Mouse (Mus musculus): ENCODE data around the gene Zswim7. TPM values are rescaled to one million over a fixed set of nuclear protein-coding genes. Genes with fewer than 3 reads are reported as not detected.

Zswim7 gene
- polyA plus RNA-seq, 1 experiment from 2014 or later: 21.4 TPM

- Histone ChIP-seq H3K9me3 (replicated peaks) (no peaks in the 10 kb centered on the region), H3K9ac (no peak overlapping the region), H3K36me3 (no peaks in the 10 kb centered on the region), H3K4me2 (peak overlapping the region; percentile 94), H3K4me3 (replicated peaks) (no peak overlapping the region), H3K4me1 (peaks cover 25% of the 10 kb centered on the region), H3K27me3 (peaks cover 48% of the 10 kb centered on the region), H3K27ac (no peak overlapping the region)
- no peak for ATAC-seq (replicated peaks; ENCODE audit: low FRiP score)
- 60% methylated on average over 11 of the region's 11 CpGs for WGBS
Measured at GRCm38 (mm10) chr11:62251047-62251446, 30.1 kb downstream of the Zswim7 start.

GRCm38 (mm10) chr11:62249266-62250037, 31.7 kb downstream of the Zswim7 start:
- Histone ChIP-seq H3K27ac (no peak overlapping the region), H3K9ac (peak overlapping the region; percentile 41), H3K4me2 (peak overlapping the region; percentile 94), H3K4me1 (peaks cover 25% of the 10 kb centered on the region), H3K27me3 (peaks cover 48% of the 10 kb centered on the region), H3K36me3 (no peaks in the 10 kb centered on the region), H3K4me3 (replicated peaks) (peak overlapping the region; percentile 61), H3K9me3 (replicated peaks) (0 out of 2 replicates have a peak, but pooled peaks cover 5% of the 10 kb centered on the region)
- peak; percentile 22 for ATAC-seq (replicated peaks; ENCODE audit: low FRiP score)
- 2% methylated on average over 35 of the region's 35 CpGs for WGBS

- ATAC-seq (replicated peaks; ENCODE audit: low FRiP score): peak; percentile 96
- Histone ChIP-seq H3K36me3 (no peaks in the 10 kb centered on the region), H3K4me3 (replicated peaks) (peak within 1 kb of the TSS; percentile 61), H3K4me2 (peak within 1 kb of the TSS; percentile 94), H3K27me3 (peaks cover 48% of the 10 kb centered on the region), H3K9ac (peak within 1 kb of the TSS; percentile 41), H3K9me3 (replicated peaks) (0 out of 2 replicates have a peak, but pooled peaks cover 5% of the 10 kb centered on the region), H3K4me1 (peaks cover 25% of the 10 kb centered on the region), H3K27ac (0 out of 2 replicates have a peak within 1 kb of the TSS, but pooled peaks have one; percentile 1)
- under 1% methylated on average over 68 of the region's 69 CpGs for WGBS
Measured at GRCm38 (mm10) chr11:62248401-62249244, 32.6 kb downstream of the Zswim7 start, which contains the start of gene Adora2b. TSS of gene Adora2b (plus strand) at chr11:62248984.

- Histone ChIP-seq H3K27ac (no peak overlapping the region), H3K9me3 (replicated peaks) (0 out of 2 replicates have a peak, but pooled peaks cover 5% of the 10 kb centered on the region), H3K4me1 (peaks cover 25% of the 10 kb centered on the region), H3K27me3 (peaks cover 47% of the 10 kb centered on the region), H3K9ac (peak overlapping the region; percentile 41), H3K36me3 (no peaks in the 10 kb centered on the region), H3K4me2 (peak overlapping the region; percentile 94), H3K4me3 (replicated peaks) (peak overlapping the region; percentile 61)
- no peak for ATAC-seq (replicated peaks; ENCODE audit: low FRiP score)
- WGBS: 35% methylated on average over 18 of the region's 18 CpGs
Measured at GRCm38 (mm10) chr11:62247759-62248400, 33.3 kb downstream of the Zswim7 start.

- 88% methylated on average over 4 of the region's 4 CpGs for WGBS
- Histone ChIP-seq H3K4me2 (no peak overlapping the region), H3K9me3 (replicated peaks) (0 out of 2 replicates have a peak, but pooled peaks cover 5% of the 10 kb centered on the region), H3K27ac (no peak overlapping the region), H3K27me3 (peaks cover 15% of the 10 kb centered on the region), H3K4me3 (replicated peaks) (no peak overlapping the region), H3K9ac (no peak overlapping the region), H3K4me1 (peaks cover 10% of the 10 kb centered on the region), H3K36me3 (no peaks in the 10 kb centered on the region)
- no peak for ATAC-seq (replicated peaks; ENCODE audit: low FRiP score)
Measured at GRCm38 (mm10) chr11:62244471-62244870, 36.7 kb downstream of the Zswim7 start.

- WGBS: 86% methylated on average over 8 of the region's 8 CpGs
- H3K36me3 ChIP-seq: no peaks in the 10 kb centered on the region
- no peak overlapping the region for H3K9ac ChIP-seq
- H3K4me3 ChIP-seq (replicated peaks): no peak overlapping the region
- peaks cover 9% of the 10 kb centered on the region for H3K27me3 ChIP-seq
- H3K9me3 ChIP-seq (replicated peaks): 0 out of 2 replicates have a peak, but pooled peaks cover 5% of the 10 kb centered on the region
- no peak overlapping the region for H3K27ac ChIP-seq
- no peak for ATAC-seq (replicated peaks; ENCODE audit: low FRiP score)
- no peak overlapping the region for H3K4me2 ChIP-seq
- peaks cover 4% of the 10 kb centered on the region; the same call in 1 of the 2 replicates for H3K4me1 ChIP-seq
Measured at GRCm38 (mm10) chr11:62243871-62244270, 37.3 kb downstream of the Zswim7 start.

GRCm38 (mm10) chr11:62240631-62241261, 40.4 kb downstream of the Zswim7 start:
- 59% methylated on average over 12 of the region's 12 CpGs for WGBS
- Histone ChIP-seq H3K36me3 (no peaks in the 10 kb centered on the region), H3K9ac (no peak overlapping the region), H3K4me1 (no peaks in the 10 kb centered on the region), H3K27me3 (no peaks in the 10 kb centered on the region), H3K27ac (no peak overlapping the region), H3K9me3 (replicated peaks) (0 out of 2 replicates have a peak, but pooled peaks cover 5% of the 10 kb centered on the region), H3K4me3 (replicated peaks) (no peak overlapping the region), H3K4me2 (no peak overlapping the region)
- no peak for ATAC-seq (replicated peaks; ENCODE audit: low FRiP score)

GRCm38 (mm10) chr11:62224797-62225196, 56.4 kb downstream of the Zswim7 start:
- no peaks in the 10 kb centered on the region for H3K27me3 ChIP-seq
- no peak overlapping the region for H3K4me3 ChIP-seq (replicated peaks)
- no peak for ATAC-seq (replicated peaks; ENCODE audit: low FRiP score)
- no peaks in the 10 kb centered on the region for H3K9me3 ChIP-seq (replicated peaks)
- H3K36me3 ChIP-seq: no peaks in the 10 kb centered on the region
- WGBS: 63% methylated on average over 4 of the region's 4 CpGs
- H3K4me1 ChIP-seq: no peaks in the 10 kb centered on the region; the same call in 1 of the 2 replicates
- no peak overlapping the region for H3K9ac ChIP-seq
- no peak overlapping the region for H3K4me2 ChIP-seq
- H3K27ac ChIP-seq: no peak overlapping the region

GRCm38 (mm10) chr11:62223962-62224361, 57.2 kb downstream of the Zswim7 start:
- ATAC-seq (replicated peaks; ENCODE audit: low FRiP score): no peak
- Histone ChIP-seq H3K27me3 (no peaks in the 10 kb centered on the region), H3K36me3 (no peaks in the 10 kb centered on the region), H3K27ac (no peak overlapping the region), H3K9ac (no peak overlapping the region), H3K9me3 (replicated peaks) (no peaks in the 10 kb centered on the region), H3K4me2 (no peak overlapping the region), H3K4me3 (replicated peaks) (no peak overlapping the region), H3K4me1 (no peaks in the 10 kb centered on the region; the same call in 1 of the 2 replicates)
- WGBS: 95% methylated on average over 7 of the region's 7 CpGs

- Histone ChIP-seq H3K9me3 (replicated peaks) (no peaks in the 10 kb centered on the region), H3K9ac (no peak overlapping the region), H3K4me2 (no peak overlapping the region), H3K4me3 (replicated peaks) (no peak overlapping the region), H3K36me3 (no peaks in the 10 kb centered on the region), H3K27ac (no peak overlapping the region), H3K4me1 (no peaks in the 10 kb centered on the region; the same call in 1 of the 2 replicates), H3K27me3 (no peaks in the 10 kb centered on the region)
- WGBS: 85% methylated on average over 5 of the region's 5 CpGs
- no peak for ATAC-seq (replicated peaks; ENCODE audit: low FRiP score)
Measured at GRCm38 (mm10) chr11:62223416-62223815, 57.8 kb downstream of the Zswim7 start.
